Mouse (Mus musculus): ENCODE results near the gene Alpk1.

Gene Alpk1

GRCm38 (mm10) chr3:127630190-127630589, 150.1 kb downstream of the Alpk1 start:
- no peak for DNase-seq (ENCODE audit: low spot score)

GRCm38 (mm10) chr3:127628311-127629184, 151.8 kb downstream of the Alpk1 start:
- DNase-seq (ENCODE audit: low spot score), result peak; percentile 78

- no peak for DNase-seq (ENCODE audit: low spot score)
Measured at GRCm38 (mm10) chr3:127627956-127628310, 152.4 kb downstream of the Alpk1 start.

DNA sequence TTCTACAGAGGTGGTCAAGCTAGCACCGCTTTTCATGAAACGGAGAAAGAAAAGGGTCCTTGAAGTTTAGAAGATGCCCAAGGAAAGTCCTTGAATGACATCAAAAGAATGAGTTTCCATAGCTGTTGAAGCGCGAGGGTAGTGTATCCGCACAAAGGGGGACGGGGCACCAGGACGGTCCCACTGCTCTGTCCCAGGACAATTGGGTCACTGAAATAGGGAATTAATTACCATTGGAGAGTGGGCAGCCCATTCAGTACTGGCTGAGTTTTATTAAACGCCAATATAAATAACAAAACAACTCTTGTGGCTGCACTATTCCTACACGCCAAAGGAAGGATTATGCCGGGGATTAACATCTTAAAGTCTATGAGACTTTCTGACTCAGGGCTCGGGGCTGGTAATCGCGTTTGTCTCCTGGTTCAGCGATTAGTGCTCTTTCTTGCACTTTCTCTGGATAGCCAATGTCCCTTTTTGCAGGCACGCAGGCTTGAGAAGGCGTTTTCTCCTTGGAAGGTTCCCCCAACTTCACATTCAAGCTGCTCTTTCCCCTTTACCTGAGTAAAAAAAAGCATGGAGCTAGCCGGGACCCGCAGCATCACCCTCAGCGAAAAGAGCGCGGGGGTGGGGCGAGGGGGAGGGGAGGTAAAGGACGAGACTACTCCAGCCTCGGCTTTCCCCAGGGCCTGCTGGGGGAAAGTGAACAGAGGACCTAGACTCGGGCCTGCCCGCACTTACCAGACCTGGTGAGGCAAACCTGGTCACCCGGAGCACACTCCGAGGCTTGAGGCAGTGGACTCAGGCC, 153.0 kb downstream of the Alpk1 start:
- DNase-seq (ENCODE audit: low spot score), result peak; percentile 72

DNA sequence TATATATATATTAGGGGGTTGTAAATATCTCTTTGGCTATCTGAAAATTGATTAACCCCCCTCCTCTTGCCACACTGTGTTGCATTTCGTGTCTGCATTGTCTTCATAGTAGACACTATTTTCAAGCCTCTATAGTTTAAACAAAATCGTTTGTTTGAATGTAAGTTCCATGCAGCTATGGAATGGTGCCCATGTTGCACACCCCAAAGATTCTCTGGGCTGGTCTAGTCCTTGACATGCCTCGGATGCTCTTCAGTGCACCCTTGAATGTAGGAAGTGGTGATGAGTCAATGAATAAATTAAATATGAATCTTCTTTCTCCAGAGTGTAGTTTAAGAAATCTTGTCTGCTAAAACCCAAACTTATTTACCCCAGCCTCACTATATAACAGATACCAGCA, 153.8 kb downstream of the Alpk1 start:
- DNase-seq (ENCODE audit: low spot score), result no peak

DNA sequence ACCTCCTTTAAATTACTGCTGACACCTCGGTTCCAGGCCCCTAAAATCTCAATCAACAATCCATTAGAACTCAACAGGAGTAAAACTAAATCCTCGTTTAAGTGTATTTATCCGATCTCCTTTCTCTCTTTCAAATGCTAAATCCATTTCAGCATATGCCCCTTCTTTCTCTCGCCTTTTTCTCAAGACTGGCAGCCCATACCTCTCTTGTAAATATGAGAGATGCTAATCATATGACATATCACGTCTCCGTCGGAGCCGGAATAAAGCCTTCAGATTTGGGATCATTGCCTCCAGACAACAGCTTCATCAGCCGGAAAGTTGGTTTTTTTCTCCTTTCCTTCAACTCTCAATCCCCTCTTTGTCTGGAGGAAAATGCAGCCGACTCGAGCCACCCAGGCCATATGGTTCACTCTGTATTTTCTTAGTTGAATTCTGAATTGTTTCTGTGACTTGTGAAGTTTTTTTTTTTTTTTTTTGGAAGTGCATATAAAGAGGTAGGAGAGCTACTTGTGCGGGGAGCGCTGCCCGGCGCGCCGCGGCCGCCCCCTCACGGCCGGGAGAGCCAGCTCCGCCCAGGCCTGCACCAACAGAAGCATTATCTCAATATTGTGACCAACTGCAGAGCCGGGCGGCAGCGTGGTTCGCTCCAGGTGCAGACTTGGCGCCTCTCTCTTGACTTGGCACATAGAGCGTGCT, 154.5 kb downstream of the Alpk1 start:
- DNase-seq (ENCODE audit: low spot score), result peak; percentile 73

DNA sequence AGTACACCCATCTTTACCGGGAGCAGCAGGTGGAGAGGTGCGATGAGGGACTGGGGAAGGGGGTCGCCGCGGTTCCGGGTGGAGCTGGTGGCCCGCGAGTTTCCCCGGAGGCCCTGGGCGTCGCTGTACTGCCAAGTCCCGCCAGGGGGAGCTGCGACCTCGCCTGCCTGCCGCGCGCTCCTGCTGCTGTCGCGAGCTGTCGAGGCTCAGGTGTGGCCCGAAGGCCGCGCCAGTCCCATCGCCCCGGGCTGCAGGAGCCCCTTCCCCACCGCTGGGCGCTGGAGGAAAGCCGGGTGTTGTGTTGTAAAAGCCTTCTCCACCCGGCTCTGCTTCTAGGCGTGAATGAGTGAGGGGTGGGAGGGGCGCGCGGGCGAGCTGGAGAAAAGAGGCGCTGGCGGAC, 155.0 kb downstream of the Alpk1 start:
- peak; percentile 83 for DNase-seq (ENCODE audit: low spot score)
